Mouse (Mus musculus): Measurements from ENCODE around the gene 0610040J01Rik.

Gene 0610040J01Rik

GRCm38 (mm10) chr5:63903329-63903728, 91.2 kb downstream of the 0610040J01Rik start:
- no peak for DNase-seq (ENCODE audit: low spot score in 2 of 2)

GRCm38 (mm10) chr5:63906149-63907093, 94.3 kb downstream of the 0610040J01Rik start:
- DNase-seq (ENCODE audit: low spot score in 2 of 2) = peak; percentile 67 to 87

- no peak for DNase-seq (ENCODE audit: low spot score in 2 of 2)
Observed at GRCm38 (mm10) chr5:63907513-63907912, 95.3 kb downstream of the 0610040J01Rik start.

DNA sequence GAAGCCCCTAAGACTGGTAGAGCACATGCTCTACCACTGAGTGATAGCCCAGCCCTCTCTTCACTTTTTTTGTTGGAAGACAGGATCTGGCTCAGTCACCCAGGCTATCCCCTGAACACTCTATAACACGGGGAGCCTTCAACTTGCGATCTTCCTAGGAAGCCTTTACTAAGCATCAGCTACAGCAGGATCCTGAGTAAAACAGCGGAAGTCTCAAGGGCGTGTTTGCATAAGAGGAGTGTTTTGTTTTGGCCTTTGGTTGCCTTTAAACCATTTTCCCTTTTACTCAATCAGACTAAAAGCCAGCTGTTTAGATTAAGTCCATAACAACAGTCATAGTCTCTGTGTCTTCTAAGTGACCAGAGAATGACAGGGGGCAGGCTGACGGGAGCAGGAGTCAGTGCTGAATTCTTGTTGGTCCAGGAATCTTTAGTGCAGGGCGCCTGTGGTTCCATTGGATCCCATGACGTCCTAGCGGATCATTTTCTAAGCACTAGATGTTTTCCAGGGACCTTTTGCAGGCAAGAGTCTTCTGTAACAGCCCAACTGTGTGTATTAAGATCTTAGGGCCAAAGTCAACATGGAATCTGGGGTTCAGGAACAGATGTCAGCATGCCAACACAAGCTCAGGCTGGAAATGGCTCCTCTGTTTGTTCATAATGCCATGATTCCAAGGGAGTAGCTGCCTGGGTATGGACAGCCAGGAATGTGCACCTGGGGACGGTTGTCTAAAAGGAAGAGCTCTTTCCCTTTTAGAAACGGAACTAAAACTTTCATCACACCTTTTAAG, 98.2 kb downstream of the 0610040J01Rik start:
- DNase-seq (ENCODE audit: low spot score in 2 of 2) = no peak

DNA sequence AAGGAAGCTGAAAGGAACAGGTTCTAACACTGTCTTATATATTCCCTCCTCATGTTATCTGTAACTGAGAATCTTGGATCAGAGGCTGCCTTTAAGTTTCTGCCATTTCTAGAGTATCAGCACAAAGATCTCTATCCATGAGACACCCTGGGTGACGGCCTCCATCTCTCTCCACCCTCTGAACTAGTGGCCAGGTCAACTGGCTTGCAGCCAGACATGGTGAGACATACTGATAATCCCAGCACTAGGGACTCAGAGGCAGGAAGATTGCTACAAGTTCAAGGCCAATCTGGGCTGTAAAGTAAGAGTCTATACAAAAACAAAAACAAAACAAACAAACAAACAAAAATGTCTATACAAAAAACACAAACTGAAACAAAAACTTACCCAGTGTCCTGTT, 102.7 kb downstream of the 0610040J01Rik start:
- no peak for DNase-seq (ENCODE audit: low spot score in 2 of 2)

- no peak for DNase-seq (ENCODE audit: low spot score in 2 of 2)
Observed at GRCm38 (mm10) chr5:63916457-63917139, 104.4 kb downstream of the 0610040J01Rik start.

GRCm38 (mm10) chr5:63918201-63918600, 106.0 kb downstream of the 0610040J01Rik start:
- no peak for DNase-seq (ENCODE audit: low spot score in 2 of 2)

DNA sequence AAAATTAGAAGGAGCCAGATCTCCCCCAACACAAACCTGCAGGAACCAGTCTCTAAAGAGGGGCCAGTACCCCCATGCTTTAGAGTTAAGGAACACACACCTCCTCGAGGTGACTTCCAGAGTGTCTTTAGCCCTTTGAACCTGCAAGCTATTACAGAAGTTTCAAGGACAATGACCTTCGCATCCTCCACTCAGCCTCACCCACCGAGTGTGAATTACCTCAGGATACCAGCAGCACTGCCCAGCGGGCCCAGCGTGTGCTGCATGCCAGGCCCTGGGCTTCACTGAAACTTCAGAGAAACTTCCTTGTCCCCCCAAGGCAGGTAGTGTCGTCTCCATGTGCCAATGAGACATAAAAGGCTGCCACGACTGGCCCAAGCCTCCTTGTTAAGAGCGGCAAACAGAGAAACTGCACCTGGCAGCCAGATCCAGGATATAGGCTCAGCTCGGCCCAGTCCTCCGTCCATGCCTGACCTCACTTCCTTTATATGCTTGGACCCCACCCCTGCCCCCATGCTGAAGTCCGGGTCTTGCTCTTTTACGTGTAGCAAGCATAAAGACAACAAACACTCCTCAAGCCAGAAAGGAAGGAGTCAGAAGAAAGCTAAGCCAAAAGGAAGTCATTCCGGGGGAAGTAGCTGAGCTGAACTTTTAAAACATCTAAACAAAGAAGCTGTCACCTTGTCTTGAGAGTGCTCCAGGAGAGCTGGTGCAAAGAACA, 111.3 kb downstream of the 0610040J01Rik start:
- DNase-seq (ENCODE audit: low spot score in 2 of 2) = no peak

- no peak for DNase-seq (ENCODE audit: low spot score in 2 of 2)
Observed at GRCm38 (mm10) chr5:63925035-63925628, 113.0 kb downstream of the 0610040J01Rik start.

- DNase-seq (ENCODE audit: low spot score in 2 of 2) = no peak
Observed at GRCm38 (mm10) chr5:63930824-63931358, 118.7 kb downstream of the 0610040J01Rik start.

DNA sequence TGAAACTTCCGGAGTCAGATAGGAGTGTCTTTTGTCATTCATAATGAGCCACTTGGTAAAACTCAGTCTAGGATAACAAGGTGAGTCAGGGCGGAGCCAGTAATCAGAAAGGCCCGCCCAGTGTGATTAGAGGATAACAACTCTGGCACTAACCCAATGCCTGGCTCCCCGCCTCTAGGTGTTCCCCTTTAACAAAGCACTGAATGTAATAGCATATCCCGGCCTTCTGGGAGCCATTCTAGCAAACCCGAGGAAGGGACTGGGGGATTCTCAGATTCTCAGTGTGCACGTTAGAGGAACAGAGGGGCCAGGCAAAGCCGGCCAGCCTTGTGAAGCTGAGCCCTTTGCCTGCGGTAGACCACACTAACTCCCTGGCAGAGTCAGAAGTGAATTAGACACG, 120.7 kb downstream of the 0610040J01Rik start:
- DNase-seq (ENCODE audit: low spot score in 2 of 2) = no peak

DNA sequence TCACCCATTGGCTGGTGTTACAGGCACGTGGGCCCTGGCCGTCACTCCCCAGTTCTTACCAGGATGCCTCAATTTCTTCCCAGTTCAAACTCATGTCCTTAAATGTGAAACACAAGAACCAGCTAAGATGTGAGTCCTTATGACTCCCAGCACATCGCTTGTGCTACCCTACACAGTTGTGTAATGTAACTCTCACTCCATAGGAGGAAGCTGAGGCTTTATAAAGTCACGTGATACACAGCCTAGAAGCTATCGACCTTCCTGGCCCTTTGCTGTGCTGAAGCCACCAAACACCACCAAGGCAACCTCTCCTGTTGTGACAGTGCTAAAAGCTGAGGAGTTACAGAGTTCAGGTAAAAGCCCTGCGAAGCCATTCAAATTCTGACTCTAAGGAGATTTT, 123.4 kb downstream of the 0610040J01Rik start:
- no peak for DNase-seq (ENCODE audit: low spot score in 2 of 2)

GRCm38 (mm10) chr5:63936740-63937139, 124.6 kb downstream of the 0610040J01Rik start:
- no peak for DNase-seq (ENCODE audit: low spot score in 2 of 2)

GRCm38 (mm10) chr5:63938575-63938974, 126.4 kb downstream of the 0610040J01Rik start:
- no peak for DNase-seq (ENCODE audit: low spot score in 2 of 2)

- no peak for DNase-seq (ENCODE audit: low spot score in 2 of 2)
Observed at GRCm38 (mm10) chr5:63941891-63942290, 129.7 kb downstream of the 0610040J01Rik start.

DNA sequence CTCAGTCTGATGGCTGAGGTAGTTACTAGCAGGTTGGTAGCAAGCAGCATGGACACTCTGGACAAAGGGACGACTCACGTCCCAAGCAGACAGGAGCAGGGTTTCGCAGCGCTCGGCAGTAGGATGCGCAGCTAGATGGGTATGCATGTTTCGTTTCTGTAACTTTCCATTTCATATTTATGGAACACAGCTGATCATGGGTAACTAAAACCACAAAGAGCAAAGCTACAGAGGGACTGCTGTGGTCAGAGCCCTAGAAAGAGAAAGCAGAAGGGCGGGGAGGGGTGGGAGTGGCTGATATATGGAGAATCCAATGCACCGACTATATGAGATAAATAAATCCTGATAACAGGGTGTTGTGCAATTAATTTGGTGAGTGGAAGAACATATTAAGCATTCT, 131.1 kb downstream of the 0610040J01Rik start:
- no peak for DNase-seq (ENCODE audit: low spot score in 2 of 2)

DNA sequence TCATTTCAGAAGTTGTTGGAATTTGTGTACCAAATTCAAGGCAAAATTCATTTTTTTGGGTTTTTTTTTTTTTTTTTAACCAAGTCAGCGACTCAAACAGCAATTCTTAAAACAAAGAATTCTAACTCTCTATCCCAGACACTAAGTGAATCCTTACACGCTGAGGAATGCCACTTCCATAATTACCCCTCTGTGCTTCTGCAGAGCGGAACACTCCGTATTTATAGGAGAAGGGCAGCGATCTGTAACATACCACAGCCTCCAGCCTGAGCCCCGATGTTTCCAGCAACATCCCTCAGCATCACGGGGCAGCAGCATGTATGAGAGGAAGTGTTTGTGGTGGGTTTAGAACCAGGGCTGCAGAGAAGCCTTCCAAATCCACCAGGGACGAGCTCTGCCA, 135.4 kb downstream of the 0610040J01Rik start:
- DNase-seq (ENCODE audit: low spot score in 2 of 2) = no peak

DNA sequence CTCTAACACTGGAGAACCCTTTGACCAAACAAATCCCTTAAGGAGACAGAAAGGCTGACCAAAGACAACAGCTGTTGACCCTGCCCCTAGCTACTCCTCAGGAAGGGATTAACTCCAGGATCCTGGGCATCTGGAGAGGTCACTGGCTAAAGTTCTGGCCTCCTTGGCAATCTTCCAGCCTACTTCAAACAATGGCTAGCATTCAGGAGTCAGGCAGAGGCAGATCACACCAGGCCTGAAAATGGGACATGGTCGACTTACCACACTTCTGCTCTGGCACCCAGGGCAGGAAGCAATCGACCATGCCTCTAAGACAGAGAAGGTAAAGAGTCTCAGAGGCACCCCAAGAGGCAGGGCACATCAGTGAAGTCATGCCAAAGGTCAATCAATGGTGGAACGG, 137.0 kb downstream of the 0610040J01Rik start:
- DNase-seq (ENCODE audit: low spot score in 2 of 2) = no peak

Measured in cerebellum, postnatal 4 days (tissue).